Mouse (Mus musculus): ENCODE results near the gene Anapc16.

The Anapc16 gene

GRCm38 (mm10) chr10:59949783-59950605 is 52.9 kb downstream of the Anapc16 start:
- DNase-seq (ENCODE audit: low spot score in 2 of 2): peak; percentile 43 to 50

- DNase-seq (ENCODE audit: low spot score in 2 of 2): no peak
Observed at GRCm38 (mm10) chr10:59949255-59949648, 53.7 kb downstream of the Anapc16 start.

- no peak for DNase-seq (ENCODE audit: low spot score in 2 of 2)
Observed at GRCm38 (mm10) chr10:59948363-59949254, 54.3 kb downstream of the Anapc16 start.

- no peak for DNase-seq (ENCODE audit: low spot score in 2 of 2)
Observed at GRCm38 (mm10) chr10:59947296-59948073, 55.5 kb downstream of the Anapc16 start.

- DNase-seq (ENCODE audit: low spot score in 2 of 2): no peak
Observed at GRCm38 (mm10) chr10:59946362-59946761, 56.6 kb downstream of the Anapc16 start.

- DNase-seq (ENCODE audit: low spot score in 2 of 2): no peak
Observed at GRCm38 (mm10) chr10:59945416-59945815, 57.5 kb downstream of the Anapc16 start.

- peak in 1 of 2 experiments; percentile 3 for DNase-seq (ENCODE audit: low spot score in 2 of 2)
Observed at GRCm38 (mm10) chr10:59943421-59943989, 59.4 kb downstream of the Anapc16 start.

- peak in 1 of 2 experiments; percentile 22 for DNase-seq (ENCODE audit: low spot score in 2 of 2)
Observed at GRCm38 (mm10) chr10:59942847-59943420, 60.0 kb downstream of the Anapc16 start.

- peak in 1 of 2 experiments; percentile 16 for DNase-seq (ENCODE audit: low spot score in 2 of 2)
Observed at GRCm38 (mm10) chr10:59942281-59942846, 60.6 kb downstream of the Anapc16 start.

GRCm38 (mm10) chr10:59939081-59939480 is 63.9 kb downstream of the Anapc16 start:
- no peak for DNase-seq (ENCODE audit: low spot score in 2 of 2)

- no peak for DNase-seq (ENCODE audit: low spot score in 2 of 2)
Observed at GRCm38 (mm10) chr10:59938662-59939061, 64.3 kb downstream of the Anapc16 start.
